Mouse (Mus musculus) megakaryocyte-erythroid progenitor cell, adult 5-6 weeks (primary cell): ENCODE measurements at regions not wholly inside any gene's neighbourhood (a gene's known extent, or its start where the extent isn't known, plus 50 kb on each side); places are given as distances from the start of the nearest gene placed in this dataset.
"Not testable (repeated sequence)": the region's sequence is repeated elsewhere in the genome, so short reads cannot be mapped to it uniquely, and the experiment has no call there.

Source experiments
- ATAC-seq: replicated peaks from 2 replicates; pipeline ENCODE4 v1.8.0; 2016; ENCODE audit warnings: mild to moderate bottlenecking, inconsistent platforms; ENCODE audit not compliant: severe bottlenecking, poor library complexity, low FRiP score, low TSS enrichment

- not testable (repeated sequence) for ATAC-seq
Observed at GRCm38 (mm10) chr6:133724627-133725026, 128.9 kb downstream of the Kap start.

- ATAC-seq, result peak; percentile 52; the same call in 1 of the 2 replicates
Observed at GRCm38 (mm10) chr6:133706712-133707111, 146.8 kb downstream of the Kap start.

GRCm38 (mm10) chr6:133701625-133702024 lies 151.9 kb downstream of the Kap start:
- no peak for ATAC-seq
